Mouse (Mus musculus): Measurements from ENCODE around the gene Rps8. TPM values are rescaled to one million over a fixed set of nuclear protein-coding genes. Genes with fewer than 3 reads are reported as not detected.
A peak's percentile ranks its signal among the peaks of the same experiment; 100 is the strongest.

Rps8 gene
- total RNA-seq, 4 experiments from 2014 or later: 504 to 617 (median 566) TPM

- no peak for DNase-seq (ENCODE audit: low spot score)
Measured at GRCm38 (mm10) chr4:117148815-117149214, 7.2 kb downstream of the Rps8 start.

DNA sequence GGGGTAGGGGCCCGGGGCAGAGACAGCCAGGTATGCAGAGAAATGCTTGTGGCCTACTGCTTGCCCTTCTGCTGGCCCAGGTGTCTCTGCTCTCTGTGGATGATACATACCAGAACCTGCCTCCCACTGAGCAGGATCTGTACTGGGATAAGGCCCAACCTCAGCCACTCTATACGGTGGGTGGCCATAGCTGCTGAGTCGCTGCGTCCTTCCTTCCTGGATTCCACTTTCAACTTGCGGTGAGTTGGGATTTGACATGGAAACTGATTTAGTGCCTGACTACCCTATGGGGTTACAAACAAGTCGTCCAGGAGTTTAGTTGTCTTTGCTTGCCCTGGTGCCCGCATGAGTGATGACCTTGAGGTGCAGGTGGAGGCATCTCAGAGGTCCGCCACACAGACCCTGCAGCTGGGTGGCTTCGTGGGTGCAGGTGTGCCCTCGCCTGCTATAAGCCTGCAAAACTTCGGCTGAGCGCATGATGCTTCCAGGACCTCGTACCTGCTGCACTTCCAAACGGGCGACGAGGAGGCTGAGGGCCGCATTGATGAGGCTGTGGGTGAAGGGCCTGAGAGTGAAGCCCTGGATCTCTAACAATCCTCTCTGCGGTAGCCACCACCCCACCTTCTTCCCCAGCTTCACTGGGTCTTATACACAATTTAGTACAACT, 7.9 kb downstream of the Rps8 start:
- no peak for DNase-seq (ENCODE audit: low spot score)

DNA sequence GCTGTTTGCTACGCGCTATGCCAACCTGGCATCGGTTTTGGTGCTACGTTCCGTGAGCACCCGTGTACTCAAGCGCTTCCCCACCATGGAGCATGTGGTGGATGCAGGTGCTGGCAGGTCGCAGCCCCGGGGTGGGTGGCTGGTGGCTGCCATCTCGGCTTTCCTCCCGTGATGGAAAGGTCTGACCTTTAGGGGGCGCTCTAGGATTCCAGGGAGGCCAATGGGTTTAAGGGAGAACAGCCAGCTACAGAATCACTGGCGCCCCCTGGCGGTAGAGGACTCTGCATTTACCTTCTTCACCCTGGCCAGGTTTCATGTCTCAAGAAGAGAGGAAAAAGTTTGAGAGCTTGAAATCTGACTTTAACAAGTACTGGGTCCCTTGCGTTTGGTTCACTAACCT, 9.9 kb downstream of the Rps8 start:
- DNase-seq (ENCODE audit: low spot score): peak; percentile 71

DNA sequence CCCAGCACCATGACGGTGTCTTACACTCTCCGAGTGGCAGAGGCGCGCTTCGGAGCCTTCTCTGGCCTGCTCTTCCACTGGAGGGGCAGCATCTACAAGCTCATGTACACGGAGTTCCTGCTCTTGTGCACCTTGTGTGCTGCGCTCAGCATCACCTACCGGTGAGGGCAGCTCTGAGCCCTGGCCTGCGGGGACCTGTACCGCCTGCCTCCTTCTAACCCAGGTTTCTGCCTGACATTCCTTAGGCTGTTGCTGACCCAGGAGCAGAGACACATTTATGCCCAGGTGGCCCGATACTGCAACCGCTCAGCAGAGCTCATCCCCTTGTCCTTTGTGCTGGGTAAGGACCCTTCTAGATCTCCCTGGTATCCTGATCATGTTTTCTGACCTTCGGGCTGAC, 10.8 kb downstream of the Rps8 start:
- no peak for DNase-seq (ENCODE audit: low spot score)

GRCm38 (mm10) chr4:117143023-117143422, 13.0 kb downstream of the Rps8 start:
- no peak for DNase-seq (ENCODE audit: low spot score)

GRCm38 (mm10) chr4:117140613-117141012, 15.4 kb downstream of the Rps8 start:
- no peak for DNase-seq (ENCODE audit: low spot score)

DNA sequence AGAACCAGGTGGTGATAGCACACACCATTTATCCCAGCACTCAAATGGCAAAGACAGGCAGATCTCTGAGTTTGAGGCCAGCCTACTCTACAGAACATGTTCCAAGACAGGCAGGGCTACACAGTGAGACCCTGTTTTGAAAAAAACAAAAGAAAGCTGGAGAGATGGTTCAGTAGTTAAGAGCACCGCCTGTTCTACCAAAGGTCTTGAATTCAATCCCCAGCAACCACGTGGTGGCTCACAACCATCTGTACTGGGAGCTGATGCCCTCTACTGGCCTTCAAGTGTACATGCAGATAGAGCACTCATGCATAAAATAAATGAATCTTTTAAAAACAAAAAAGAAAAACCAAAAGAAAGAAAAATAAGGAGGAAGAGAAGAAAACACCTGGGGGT, 16.8 kb downstream of the Rps8 start:
- peak; percentile 58 for DNase-seq (ENCODE audit: low spot score)

DNA sequence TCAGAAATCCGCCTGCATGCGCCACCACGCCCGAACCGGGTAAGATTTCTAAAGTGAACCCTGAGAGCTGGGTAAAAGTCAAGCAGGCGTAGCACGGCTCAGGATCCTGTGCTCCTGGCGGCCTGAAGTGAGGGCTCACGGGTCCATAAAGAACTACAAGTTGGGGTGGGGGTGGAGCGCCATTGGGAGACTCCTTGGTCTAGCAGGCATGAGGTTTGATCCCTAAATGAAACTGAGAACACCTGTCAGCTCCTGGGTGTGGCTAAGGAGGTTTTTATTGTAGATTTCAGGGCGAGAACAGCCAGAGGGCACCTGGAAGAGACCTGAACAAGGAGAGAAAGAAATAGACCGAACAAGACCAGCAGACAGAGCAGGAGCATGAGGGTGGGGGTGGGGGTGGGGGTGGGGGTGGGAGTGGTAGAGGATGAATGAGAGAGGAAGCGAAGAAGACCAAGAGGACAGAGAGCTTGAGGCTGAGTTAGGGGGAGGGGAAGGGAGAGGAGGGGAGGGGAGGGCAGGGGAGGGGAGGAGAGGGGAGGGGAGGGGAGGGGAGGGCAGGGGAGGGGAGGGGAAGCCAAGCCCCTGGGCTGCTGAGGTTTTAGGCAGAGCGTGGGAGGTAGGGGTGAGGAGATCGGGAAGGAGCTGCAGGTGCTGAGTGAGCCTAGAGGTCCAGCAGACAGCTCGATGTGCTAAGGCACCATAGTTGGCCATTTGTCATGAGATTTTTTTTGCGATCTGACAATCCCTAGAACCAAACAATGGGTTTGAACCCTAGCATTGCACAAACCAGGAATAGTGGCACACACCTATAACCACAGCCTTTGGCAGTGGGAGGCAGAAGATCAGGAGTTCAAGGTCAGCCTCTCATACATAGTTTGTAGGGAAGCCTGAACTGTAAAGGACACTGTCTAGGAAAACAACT, 17.5 kb downstream of the Rps8 start:
- no peak for DNase-seq (ENCODE audit: low spot score)

DNA sequence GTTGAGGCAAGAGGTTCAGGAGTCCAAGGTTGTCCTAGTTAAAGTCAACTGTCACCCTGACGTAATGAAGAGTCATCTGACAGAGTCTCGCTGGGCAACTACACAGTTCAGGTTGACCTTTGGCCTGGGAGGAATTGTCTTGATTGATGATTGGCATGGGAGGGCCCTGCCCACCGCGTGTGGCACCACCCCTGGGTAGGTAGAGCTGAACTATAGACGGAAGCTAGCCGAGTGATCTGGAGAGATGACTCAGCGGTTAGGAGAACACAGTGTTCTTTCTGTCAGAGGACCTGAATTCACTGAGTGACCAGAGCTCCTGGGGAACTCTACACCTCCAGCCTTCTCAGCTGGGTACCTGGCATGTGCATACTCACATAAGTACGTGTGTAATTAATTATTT, 20.0 kb downstream of the Rps8 start:
- DNase-seq (ENCODE audit: low spot score): no peak

GRCm38 (mm10) chr4:117134601-117134995, 21.4 kb downstream of the Rps8 start:
- no peak for DNase-seq (ENCODE audit: low spot score)

- DNase-seq (ENCODE audit: low spot score): peak; percentile 99
Measured at GRCm38 (mm10) chr4:117133817-117134600, 22.0 kb downstream of the Rps8 start, which contains the start of gene Plk3. Gene Plk3, minus strand, starts transcription at chr4:117133963.

- no peak for DNase-seq (ENCODE audit: low spot score)
Measured at GRCm38 (mm10) chr4:117133366-117133796, 22.7 kb downstream of the Rps8 start.

- DNase-seq (ENCODE audit: low spot score): no peak
Measured at GRCm38 (mm10) chr4:117132794-117133143, 23.3 kb downstream of the Rps8 start.

DNA sequence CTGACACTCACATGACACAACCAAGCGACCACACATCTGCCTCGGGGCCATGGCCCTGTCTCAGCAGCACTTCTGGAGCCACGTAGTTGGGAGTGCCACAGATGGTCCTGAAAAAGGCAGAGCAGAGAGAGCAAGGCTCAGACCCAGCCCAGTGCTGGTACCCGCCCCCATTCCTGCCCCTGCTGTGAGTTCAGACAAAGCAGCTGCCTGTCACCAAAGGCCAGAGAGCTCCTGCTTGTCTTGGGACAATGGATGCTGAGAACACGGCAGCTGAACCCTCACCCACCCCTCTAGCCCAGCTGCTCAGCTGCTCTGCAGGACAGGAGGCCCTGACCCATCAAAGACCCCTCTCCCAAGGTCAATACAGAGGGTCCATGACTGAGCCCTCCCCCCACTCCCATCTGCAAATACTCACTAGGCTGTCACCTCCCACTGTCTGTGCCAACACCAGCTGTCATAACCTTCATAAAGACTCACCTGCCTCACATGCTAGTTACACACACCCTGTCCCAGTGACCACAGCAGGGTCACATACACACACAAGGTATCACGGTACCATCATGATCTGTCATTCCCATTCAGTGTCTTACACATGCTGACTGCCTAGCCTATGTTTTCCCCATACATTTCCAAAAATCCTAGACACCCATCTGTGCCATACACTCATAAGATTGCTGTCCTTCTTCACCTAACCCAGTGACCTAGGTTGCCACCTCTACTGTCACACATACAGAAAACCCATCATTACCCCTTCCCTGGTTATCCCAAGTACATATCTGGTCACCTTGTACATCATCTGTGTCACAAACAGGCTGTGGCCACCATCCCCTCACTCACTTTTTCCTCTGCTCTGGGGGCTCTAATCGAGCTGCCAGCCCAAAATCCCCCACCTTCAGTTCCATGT, 23.9 kb downstream of the Rps8 start:
- no peak for DNase-seq (ENCODE audit: low spot score)

GRCm38 (mm10) chr4:117131198-117131597, 24.8 kb downstream of the Rps8 start:
- DNase-seq (ENCODE audit: low spot score): no peak

- no peak for DNase-seq (ENCODE audit: low spot score)
Measured at GRCm38 (mm10) chr4:117130790-117131189, 25.3 kb downstream of the Rps8 start.

GRCm38 (mm10) chr4:117127991-117128686, 27.9 kb downstream of the Rps8 start:
- DNase-seq (ENCODE audit: low spot score): no peak

DNA sequence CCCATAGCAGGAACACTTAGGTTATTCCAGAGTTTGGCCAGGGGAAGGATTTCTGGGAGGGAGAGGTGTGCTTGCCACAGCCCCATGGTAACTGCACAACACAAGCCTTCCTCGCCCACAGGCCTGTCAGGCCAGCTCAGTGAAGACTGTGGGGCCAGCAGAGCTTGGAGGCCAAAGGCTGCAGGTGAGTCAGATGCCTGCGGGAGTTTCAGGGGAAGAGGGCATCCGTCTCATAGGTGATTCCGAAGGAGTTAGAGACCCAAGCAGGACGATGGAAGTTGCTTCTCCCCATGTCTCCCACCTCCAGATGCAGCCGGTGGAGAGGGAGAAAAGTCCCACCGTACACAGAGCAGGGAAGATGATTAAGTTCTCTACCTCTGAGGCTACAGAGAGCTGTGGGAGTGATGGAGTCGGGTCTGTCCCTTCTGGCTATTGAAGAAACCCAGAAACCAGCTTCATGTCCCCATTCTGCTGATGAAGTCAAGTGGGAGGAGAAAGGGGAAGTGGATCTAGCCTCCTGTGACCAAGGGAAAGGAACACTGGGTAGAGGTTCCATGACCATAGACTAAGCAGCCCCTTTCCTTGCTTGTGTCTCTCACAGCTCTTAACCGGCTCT, 29.3 kb downstream of the Rps8 start, which contains the start of gene Tctex1d4:
Gene Tctex1d4 (plus strand): TSS at position 120 of the 616 bp plus-strand sequence.
- no peak for DNase-seq (ENCODE audit: low spot score)

DNA sequence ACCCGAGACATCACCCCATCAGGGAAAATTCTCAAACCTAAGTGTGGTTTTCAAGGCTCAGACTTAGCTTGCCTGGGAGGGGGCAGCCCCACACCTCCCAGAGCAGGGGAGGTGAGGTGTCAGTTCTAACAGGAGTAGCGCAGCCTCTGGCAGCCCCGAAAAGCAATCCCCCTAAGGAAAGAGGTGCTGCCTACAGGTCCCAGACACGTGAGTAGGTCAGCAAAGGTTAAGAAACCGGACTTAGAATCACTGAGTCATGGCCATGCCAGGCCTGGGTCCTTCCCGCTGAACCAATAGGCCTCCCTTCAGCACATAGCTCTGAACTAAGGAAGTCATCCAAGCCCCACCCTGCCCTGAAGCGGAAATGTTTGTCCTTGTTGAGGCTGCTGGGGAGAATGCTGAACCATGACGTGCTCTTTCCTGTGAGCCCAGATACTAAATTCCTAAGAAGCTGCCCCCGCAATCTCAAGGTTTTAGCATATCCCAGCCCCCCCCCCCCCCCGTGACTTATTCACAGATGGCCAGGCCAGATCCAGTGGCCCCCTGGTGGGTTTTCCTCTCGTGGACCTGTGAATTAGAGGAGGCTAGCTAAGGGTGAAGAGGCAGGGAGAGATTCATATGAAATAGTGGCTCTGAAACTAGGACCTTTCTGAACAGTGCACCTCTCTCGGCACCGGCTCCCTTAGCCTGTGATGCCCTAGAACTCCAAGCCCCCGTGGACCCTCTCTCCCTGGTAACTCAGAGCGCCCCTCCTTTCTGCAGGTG, 30.0 kb downstream of the Rps8 start:
- peak; percentile 93 for DNase-seq (ENCODE audit: low spot score)

Data from heart, adult 8-10 months (tissue).